Mouse (Mus musculus) layer of hippocampus, postnatal 10 days (tissue): ENCODE data around the gene Cdc6. TPM values are rescaled to one million over a fixed set of nuclear protein-coding genes. Genes with fewer than 3 reads are reported as not detected.
"Not testable (repeated sequence)": the region's sequence is repeated elsewhere in the genome, so short reads cannot be mapped to it uniquely, and the experiment has no call there.

Source experiments
- DNase-seq, 2 experiments: peaks; one replicate each; pipeline ENCODE4 v3.0.0; 2021; ENCODE audit warnings: low spot score in 2 of 2
- total RNA-seq, 2 experiments: library from RNA; stranded (reverse); gene quantifications; 2 replicates each; pipeline ENCODE4 v1.2.3; 2021

Cdc6 gene
- total RNA-seq, 2 experiments from 2014 or later: 1.1 to 2.2 TPM

- no peak for DNase-seq
Observed at GRCm38 (mm10) chr11:98930773-98931512, 23.3 kb downstream of the Cdc6 start.

- DNase-seq: peak; percentile 59 to 67
Observed at GRCm38 (mm10) chr11:98931513-98932292, 24.1 kb downstream of the Cdc6 start.

GRCm38 (mm10) chr11:98932293-98933091, 24.9 kb downstream of the Cdc6 start:
- DNase-seq: no peak

- DNase-seq: peak in 1 of 2 experiments; percentile 68
Observed at GRCm38 (mm10) chr11:98933151-98933550, 25.6 kb downstream of the Cdc6 start.

- DNase-seq: not testable (repeated sequence)
Observed at GRCm38 (mm10) chr11:98933847-98934246, 26.2 kb downstream of the Cdc6 start.

GRCm38 (mm10) chr11:98934367-98934766, 26.8 kb downstream of the Cdc6 start:
- no peak for DNase-seq

- DNase-seq: no peak
Observed at GRCm38 (mm10) chr11:98935123-98935522, 27.5 kb downstream of the Cdc6 start.

- no peak for DNase-seq
Observed at GRCm38 (mm10) chr11:98936170-98936569, 28.6 kb downstream of the Cdc6 start.

- DNase-seq: no peak
Observed at GRCm38 (mm10) chr11:98936606-98937409, 29.2 kb downstream of the Cdc6 start.

GRCm38 (mm10) chr11:98937410-98937913, 29.9 kb downstream of the Cdc6 start:
- DNase-seq: peak in 1 of 2 experiments; percentile 76

- DNase-seq: peak in 1 of 2 experiments; percentile 57
Observed at GRCm38 (mm10) chr11:98937914-98938694, 30.5 kb downstream of the Cdc6 start.

GRCm38 (mm10) chr11:98938701-98939083, 31.1 kb downstream of the Cdc6 start:
- no peak for DNase-seq

- no peak for DNase-seq
Observed at GRCm38 (mm10) chr11:98939084-98939952, 31.7 kb downstream of the Cdc6 start.

GRCm38 (mm10) chr11:98939953-98940641, 32.5 kb downstream of the Cdc6 start:
- no peak for DNase-seq

- DNase-seq: no peak
Observed at GRCm38 (mm10) chr11:98940776-98941175, 33.2 kb downstream of the Cdc6 start.

- DNase-seq: peak; percentile 64 to 77
Observed at GRCm38 (mm10) chr11:98941341-98941825, 33.8 kb downstream of the Cdc6 start.

GRCm38 (mm10) chr11:98941826-98942550, 34.4 kb downstream of the Cdc6 start:
- DNase-seq: peak; percentile 70 to 73
